Mouse (Mus musculus): ENCODE measurements around the gene Ms4a5. TPM values are rescaled to one million over a fixed set of nuclear protein-coding genes. Genes with fewer than 3 reads are reported as not detected.

Ms4a5 gene
- polyA plus RNA-seq, 1 experiment from 2014 or later: not detected

GRCm38 (mm10) chr19:11232348-11232747 is 51.3 kb downstream of the Ms4a5 start, which contains the start of gene Ms4a12:
Gene Ms4a12 (minus strand): TSS chr19:11232448.
- DNase-seq (ENCODE audit: low spot score): no peak

Other genes with a start within 250 kb of the Ms4a5 start
- 0.19 and 0.38 TPM in 2 replicates for gene Ms4a8a, start 202.8 kb downstream of the Ms4a5 start, polyA plus RNA-seq (2015; fragmentation: Nextera tagmentation; extraction: Ambion mirVana)
- gene 1700017D01Rik, start 153.0 kb downstream of the Ms4a5 start, polyA plus RNA-seq (2015; fragmentation: Nextera tagmentation; extraction: Ambion mirVana): not detected in 2 replicates
- gene 1700025F22Rik, start 118.6 kb downstream of the Ms4a5 start, polyA plus RNA-seq (2015; fragmentation: Nextera tagmentation; extraction: Ambion mirVana): not detected in 2 replicates
- not detected in 2 replicates for gene Ms4a13, start 87.1 kb downstream of the Ms4a5 start, polyA plus RNA-seq (2015; fragmentation: Nextera tagmentation; extraction: Ambion mirVana)
- not detected in 2 replicates for gene Ms4a12, start 51.4 kb downstream of the Ms4a5 start, polyA plus RNA-seq (2015; fragmentation: Nextera tagmentation; extraction: Ambion mirVana)
- gene Ms4a1, start 17.6 kb downstream of the Ms4a5 start, polyA plus RNA-seq (2015; fragmentation: Nextera tagmentation; extraction: Ambion mirVana): 0.28 and 0.29 TPM in 2 replicates
- 0.09 and 0.15 TPM in 2 replicates for gene Ms4a14, start 30.6 kb upstream of the Ms4a5 start, polyA plus RNA-seq (2015; fragmentation: Nextera tagmentation; extraction: Ambion mirVana)
- 20.6 and 20.7 TPM in 2 replicates for gene Ms4a7, start 52.3 kb upstream of the Ms4a5 start, polyA plus RNA-seq (2015; fragmentation: Nextera tagmentation; extraction: Ambion mirVana)
- 5.0 and 8.1 TPM in 2 replicates for gene Ms4a4a, start 91.7 kb upstream of the Ms4a5 start, polyA plus RNA-seq (2015; fragmentation: Nextera tagmentation; extraction: Ambion mirVana)
- 2.7 and 2.9 TPM in 2 replicates for gene Ms4a4c, start 120.9 kb upstream of the Ms4a5 start, polyA plus RNA-seq (2015; fragmentation: Nextera tagmentation; extraction: Ambion mirVana)
- 63.7 and 92.1 TPM in 2 replicates for gene Ms4a4b, start 159.7 kb upstream of the Ms4a5 start, polyA plus RNA-seq (2015; fragmentation: Nextera tagmentation; extraction: Ambion mirVana)
- 8.0 and 8.2 TPM in 2 replicates for gene Ms4a6c, start 185.5 kb upstream of the Ms4a5 start, polyA plus RNA-seq (2015; fragmentation: Nextera tagmentation; extraction: Ambion mirVana)
- gene Gm8369, start 202.1 kb upstream of the Ms4a5 start, polyA plus RNA-seq (2015; fragmentation: Nextera tagmentation; extraction: Ambion mirVana): 0.41 and 0.91 TPM in 2 replicates
- 38.0 and 44.1 TPM in 2 replicates for gene Ms4a6b, start 232.6 kb upstream of the Ms4a5 start, polyA plus RNA-seq (2015; fragmentation: Nextera tagmentation; extraction: Ambion mirVana)

Measured in thymus, postnatal 0 days (tissue).